Mouse (Mus musculus): ENCODE results near the gene Polr2e. TPM values are rescaled to one million over a fixed set of nuclear protein-coding genes. Genes with fewer than 3 reads are reported as not detected.

Gene Polr2e
- total RNA-seq, 1 experiment = 293 TPM

DNA sequence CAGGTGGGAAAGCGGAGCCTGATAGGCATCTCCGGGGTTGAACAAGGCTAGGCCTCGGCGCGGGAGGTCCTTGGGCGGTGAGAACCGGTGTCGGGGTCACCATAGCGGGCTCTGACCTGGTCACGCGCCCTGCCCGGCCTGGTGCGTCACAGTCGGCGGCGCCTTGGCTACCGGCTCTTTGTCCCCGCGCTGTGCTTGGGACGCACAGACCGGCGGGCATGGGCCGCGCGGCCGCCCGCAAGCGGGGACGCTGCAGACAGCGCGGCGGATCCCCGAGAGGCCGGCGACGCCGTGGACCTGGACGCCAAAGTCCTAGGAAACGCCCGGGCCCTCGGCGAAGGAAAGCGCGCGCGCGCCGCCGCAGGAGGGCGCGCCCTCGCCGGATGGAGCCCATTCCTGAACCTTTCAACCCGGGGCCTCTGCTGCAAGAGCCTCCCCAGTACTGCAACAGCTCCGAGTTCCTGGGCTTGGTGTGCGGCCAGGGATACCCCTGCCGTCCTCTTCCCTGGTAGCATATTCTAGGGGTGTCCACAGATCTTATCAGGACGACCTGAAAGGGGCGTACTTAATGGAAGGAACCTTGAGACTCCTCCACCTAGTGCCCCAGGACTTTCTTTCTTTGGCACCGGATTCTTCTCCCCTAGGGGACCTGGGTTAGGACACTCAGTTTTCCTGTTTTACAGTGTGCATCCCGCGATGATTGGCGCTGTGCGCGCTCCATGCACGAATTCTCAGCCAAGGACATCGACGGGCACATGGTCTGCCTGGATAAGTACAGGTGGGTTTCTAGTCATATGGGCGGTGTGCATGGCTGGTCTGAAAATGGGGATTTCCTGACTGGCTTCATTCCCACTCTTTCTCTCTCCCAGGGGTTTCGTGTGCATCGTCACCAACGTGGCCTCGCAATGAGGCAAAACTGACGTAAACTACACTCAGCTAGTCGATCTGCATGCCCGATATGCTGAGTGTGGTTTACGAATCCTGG is 14.5 kb upstream of the Polr2e start:
- Histone ChIP-seq H3K4me1 (ENCODE audit: control insufficient read depth in 2 of 2, insufficient read depth in 2 of 2, low read length in 2 of 2, poor library complexity in 1 of 2) (peaks cover 15 to 27% of the 10 kb centered on the region in 2 experiments), H3K4me3 (ENCODE audit: insufficient read depth in 1 of 2, low read depth in 1 of 2, low read length in 2 of 2, poor library complexity in 1 of 2, severe bottlenecking in 1 of 2) (peak overlapping the region; percentile 74 to 93), H3K9me3 (ENCODE audit: control insufficient read depth, insufficient read depth, low read depth, low read length) (no peaks in the 10 kb centered on the region), H3K27ac (ENCODE audit: insufficient read depth, low read depth, low read length, poor library complexity, severe bottlenecking) (peak overlapping the region; percentile 94), H3K36me3 (ENCODE audit: control insufficient read depth, insufficient read depth, low read length, poor library complexity, severe bottlenecking) (peaks cover 32% of the 10 kb centered on the region), H3K9ac (ENCODE audit: insufficient read depth, low read depth, low read length, poor library complexity, severe bottlenecking) (peak overlapping the region; percentile 97)
- in situ Hi-C loops (cut with MboI; ENCODE audit: low sequenced_read_pairs in 2 of 2, unreplicated experiment in 2 of 2) = no loop called here
- no peak for DNase-seq (ENCODE audit: low read depth, low spot score)
- TF ChIP-seq ZNF384 (IDR thresholded peaks at IDR 0.05; ENCODE audit: low read depth, low read length) = no peak
- TF ChIP-seq CHD2 (IDR thresholded peaks at IDR 0.05; ENCODE audit: low read depth, low read length) = no peak
- TF ChIP-seq HCFC1 (IDR thresholded peaks at IDR 0.05; ENCODE audit: borderline replicate concordance, insufficient read depth, low read length) = no peak
- TF ChIP-seq MAFK (IDR thresholded peaks at IDR 0.05; ENCODE audit: insufficient read depth, low read depth, low read length) = no peak
- no peak for TF ChIP-seq ZC3H11A (IDR thresholded peaks at IDR 0.05; ENCODE audit: borderline replicate concordance, low read depth, low read length)

DNA sequence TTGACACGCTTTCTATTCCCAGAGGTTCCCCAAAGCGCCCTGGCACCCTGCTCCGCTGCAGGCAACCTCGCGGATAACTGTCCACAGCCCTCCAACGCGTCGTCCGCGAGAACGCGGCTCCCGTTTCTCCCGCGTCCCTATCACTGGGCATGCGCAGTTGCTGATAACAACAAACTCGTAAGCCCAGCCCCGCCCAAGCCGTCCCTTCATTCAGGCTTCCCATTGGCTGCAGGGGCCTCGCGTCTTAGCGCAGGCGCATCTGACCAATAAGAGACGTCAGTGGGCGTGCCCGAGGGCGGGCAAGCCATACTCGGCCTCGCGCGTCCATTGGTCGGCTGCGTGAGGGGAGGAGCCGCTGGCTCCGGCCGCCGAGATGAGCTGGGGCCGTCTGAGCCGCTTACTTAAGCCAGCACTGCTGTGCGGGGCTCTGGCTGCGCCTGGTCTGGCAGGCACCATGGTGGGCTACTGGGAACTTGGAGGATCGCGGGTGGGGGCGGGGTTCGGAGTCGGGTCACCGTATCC is 13.7 kb upstream of the Polr2e start:
- Histone ChIP-seq H3K36me3 (ENCODE audit: control insufficient read depth, insufficient read depth, low read length, poor library complexity, severe bottlenecking) (peaks cover 28% of the 10 kb centered on the region), H3K4me3 (ENCODE audit: insufficient read depth in 1 of 2, low read depth in 1 of 2, low read length in 2 of 2, poor library complexity in 1 of 2, severe bottlenecking in 1 of 2) (peak overlapping the region; percentile 74 to 93), H3K27ac (ENCODE audit: insufficient read depth, low read depth, low read length, poor library complexity, severe bottlenecking) (peak overlapping the region; percentile 96), H3K9me3 (ENCODE audit: control insufficient read depth, insufficient read depth, low read depth, low read length) (no peaks in the 10 kb centered on the region), H3K9ac (ENCODE audit: insufficient read depth, low read depth, low read length, poor library complexity, severe bottlenecking) (peak overlapping the region; percentile 97), H3K4me1 (ENCODE audit: control insufficient read depth in 2 of 2, insufficient read depth in 2 of 2, low read length in 2 of 2, poor library complexity in 1 of 2) (peaks cover 18 to 27% of the 10 kb centered on the region in 2 experiments)
- peak; percentile 100 for DNase-seq (ENCODE audit: low read depth, low spot score)
- in situ Hi-C loops (cut with MboI; ENCODE audit: low sequenced_read_pairs in 2 of 2, unreplicated experiment in 2 of 2) = no loop called here
- TF ChIP-seq HCFC1 (IDR thresholded peaks at IDR 0.05; ENCODE audit: borderline replicate concordance, insufficient read depth, low read length) = no peak
- TF ChIP-seq ZC3H11A (IDR thresholded peaks at IDR 0.05; ENCODE audit: borderline replicate concordance, low read depth, low read length) = no peak
- TF ChIP-seq CHD2 (IDR thresholded peaks at IDR 0.05; ENCODE audit: low read depth, low read length) = peak; percentile 10; the same call in 1 of the 2 replicates
- TF ChIP-seq MAFK (IDR thresholded peaks at IDR 0.05; ENCODE audit: insufficient read depth, low read depth, low read length) = no peak
- no peak for TF ChIP-seq ZNF384 (IDR thresholded peaks at IDR 0.05; ENCODE audit: low read depth, low read length)

DNA sequence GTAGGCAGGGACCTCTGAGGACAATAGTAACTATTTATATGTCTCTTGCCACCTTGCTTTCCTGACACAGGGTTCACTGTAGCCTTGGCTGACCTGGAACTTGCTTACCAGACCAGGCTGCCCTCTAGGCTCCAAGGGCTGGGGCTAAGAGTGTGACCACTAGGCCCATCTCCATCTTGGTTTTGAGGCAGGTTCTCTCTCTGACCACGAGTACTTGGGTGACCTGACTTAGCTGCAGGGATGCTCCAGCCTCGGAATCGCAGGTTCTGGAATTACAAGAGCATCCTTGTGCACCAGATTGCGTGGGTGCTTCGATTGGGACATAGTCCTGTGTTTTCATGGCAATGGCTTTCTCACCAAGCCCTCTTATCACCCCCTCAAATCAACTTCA is 12.8 kb upstream of the Polr2e start:
- TF ChIP-seq HCFC1 (IDR thresholded peaks at IDR 0.05; ENCODE audit: borderline replicate concordance, insufficient read depth, low read length) = 0 out of 2 replicates have a peak, but pooled peaks have one; percentile 51
- TF ChIP-seq ZNF384 (IDR thresholded peaks at IDR 0.05; ENCODE audit: low read depth, low read length) = no peak
- Histone ChIP-seq H3K4me1 (ENCODE audit: control insufficient read depth in 2 of 2, insufficient read depth in 2 of 2, low read length in 2 of 2, poor library complexity in 1 of 2) (peaks cover 18 to 24% of the 10 kb centered on the region in 2 experiments), H3K9ac (ENCODE audit: insufficient read depth, low read depth, low read length, poor library complexity, severe bottlenecking) (peak overlapping the region; percentile 80), H3K36me3 (ENCODE audit: control insufficient read depth, insufficient read depth, low read length, poor library complexity, severe bottlenecking) (peaks cover 22% of the 10 kb centered on the region), H3K4me3 (ENCODE audit: insufficient read depth in 1 of 2, low read depth in 1 of 2, low read length in 2 of 2, poor library complexity in 1 of 2, severe bottlenecking in 1 of 2) (peak overlapping the region; percentile 57 to 62; a peak in 3 of 4 replicates), H3K27ac (ENCODE audit: insufficient read depth, low read depth, low read length, poor library complexity, severe bottlenecking) (peak overlapping the region; percentile 96), H3K9me3 (ENCODE audit: control insufficient read depth, insufficient read depth, low read depth, low read length) (no peaks in the 10 kb centered on the region)
- DNase-seq (ENCODE audit: low read depth, low spot score) = no peak
- in situ Hi-C loops (cut with MboI; ENCODE audit: low sequenced_read_pairs in 2 of 2, unreplicated experiment in 2 of 2) = no loop called here

DNA sequence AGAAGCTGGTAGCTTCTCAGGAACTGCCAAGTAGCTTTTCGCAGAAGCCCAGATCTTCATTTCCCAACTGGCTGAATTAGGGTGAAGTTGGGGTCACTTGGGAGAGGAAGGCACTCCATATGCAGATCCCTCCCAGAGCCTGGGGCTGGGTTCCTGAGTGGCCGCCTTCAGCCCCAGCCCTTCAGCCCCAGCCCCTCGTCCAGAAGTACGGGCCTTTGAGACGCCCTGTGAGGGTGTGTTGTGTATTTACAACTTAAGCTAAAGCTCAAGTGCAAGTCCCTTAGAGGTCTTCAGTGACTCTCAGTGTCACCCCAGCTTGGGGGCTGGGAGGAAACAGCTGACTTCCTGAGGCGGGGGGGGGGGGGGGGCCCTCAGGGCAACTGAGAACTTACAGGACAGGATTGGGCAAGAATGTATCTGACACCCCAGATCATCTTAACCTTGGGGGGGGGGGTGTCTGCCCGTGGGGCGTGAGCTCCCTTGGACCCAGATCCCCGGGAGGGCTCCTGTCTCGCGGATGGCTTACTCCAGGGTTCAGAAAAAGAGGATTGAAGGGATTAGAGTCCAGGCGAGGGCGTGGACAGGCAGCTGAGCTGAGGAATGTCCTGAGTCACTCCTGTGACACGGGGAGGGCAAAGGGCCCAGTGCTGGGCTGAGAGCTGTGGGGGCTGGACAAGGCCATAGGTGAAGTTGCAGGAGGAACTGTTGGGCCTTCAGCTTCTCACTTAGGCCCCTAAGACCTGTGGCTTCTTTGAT is 12.2 kb upstream of the Polr2e start:
- peak overlapping the region; percentile 96 for H3K27ac ChIP-seq (ENCODE audit: insufficient read depth, low read depth, low read length, poor library complexity, severe bottlenecking)
- H3K36me3 ChIP-seq (ENCODE audit: control insufficient read depth, insufficient read depth, low read length, poor library complexity, severe bottlenecking) = peaks cover 20% of the 10 kb centered on the region
- no peaks in the 10 kb centered on the region for H3K9me3 ChIP-seq (ENCODE audit: control insufficient read depth, insufficient read depth, low read depth, low read length)
- in situ Hi-C loops (cut with MboI; ENCODE audit: low sequenced_read_pairs in 2 of 2, unreplicated experiment in 2 of 2) = no loop called here
- H3K9ac ChIP-seq (ENCODE audit: insufficient read depth, low read depth, low read length, poor library complexity, severe bottlenecking) = peak overlapping the region; percentile 80
- H3K4me3 ChIP-seq (ENCODE audit: insufficient read depth in 1 of 2, low read depth in 1 of 2, low read length in 2 of 2, poor library complexity in 1 of 2, severe bottlenecking in 1 of 2) = peak overlapping the region in 1 of 2 experiments; percentile 7; a peak in 1 of 4 replicates
- H3K4me1 ChIP-seq (ENCODE audit: control insufficient read depth in 2 of 2, insufficient read depth in 2 of 2, low read length in 2 of 2, poor library complexity in 1 of 2) = peaks cover 18 to 26% of the 10 kb centered on the region in 2 experiments
- DNase-seq (ENCODE audit: low read depth, low spot score) = no peak
- no peak for TF ChIP-seq ZC3H11A (IDR thresholded peaks at IDR 0.05; ENCODE audit: borderline replicate concordance, low read depth, low read length)
- TF ChIP-seq MAFK (IDR thresholded peaks at IDR 0.05; ENCODE audit: insufficient read depth, low read depth, low read length) = peak; percentile 93
- TF ChIP-seq HCFC1 (IDR thresholded peaks at IDR 0.05; ENCODE audit: borderline replicate concordance, insufficient read depth, low read length) = no peak
- no peak for TF ChIP-seq CHD2 (IDR thresholded peaks at IDR 0.05; ENCODE audit: low read depth, low read length)
